Mouse (Mus musculus) urinary bladder, adult 2 months (tissue): ENCODE measurements around the gene Cops6. TPM values are rescaled to one million over a fixed set of nuclear protein-coding genes. Genes with fewer than 3 reads are reported as not detected.

Experiments
- DNase-seq: peaks from one replicate; pipeline ENCODE4 v3.0.0; 2022; ENCODE audit warnings: low spot score
- polyA plus RNA-seq: library from polyadenylated mRNA; depleted of rRNA; stranded (reverse); fragments of >200 nt; gene quantifications from 2 replicates; pipeline ENCODE4 v1.2.3, GENCODE M21; 2012; rRNA removed

Cops6 gene
- polyA plus RNA-seq: 104 and 109 TPM in 2 replicates

- DNase-seq: peak; percentile 94
These were observed at the start of gene Cops6 for GRCm38 (mm10) chr5:138160842-138161665. Cops6 (plus strand) TSS chr5:138161071.

DNA sequence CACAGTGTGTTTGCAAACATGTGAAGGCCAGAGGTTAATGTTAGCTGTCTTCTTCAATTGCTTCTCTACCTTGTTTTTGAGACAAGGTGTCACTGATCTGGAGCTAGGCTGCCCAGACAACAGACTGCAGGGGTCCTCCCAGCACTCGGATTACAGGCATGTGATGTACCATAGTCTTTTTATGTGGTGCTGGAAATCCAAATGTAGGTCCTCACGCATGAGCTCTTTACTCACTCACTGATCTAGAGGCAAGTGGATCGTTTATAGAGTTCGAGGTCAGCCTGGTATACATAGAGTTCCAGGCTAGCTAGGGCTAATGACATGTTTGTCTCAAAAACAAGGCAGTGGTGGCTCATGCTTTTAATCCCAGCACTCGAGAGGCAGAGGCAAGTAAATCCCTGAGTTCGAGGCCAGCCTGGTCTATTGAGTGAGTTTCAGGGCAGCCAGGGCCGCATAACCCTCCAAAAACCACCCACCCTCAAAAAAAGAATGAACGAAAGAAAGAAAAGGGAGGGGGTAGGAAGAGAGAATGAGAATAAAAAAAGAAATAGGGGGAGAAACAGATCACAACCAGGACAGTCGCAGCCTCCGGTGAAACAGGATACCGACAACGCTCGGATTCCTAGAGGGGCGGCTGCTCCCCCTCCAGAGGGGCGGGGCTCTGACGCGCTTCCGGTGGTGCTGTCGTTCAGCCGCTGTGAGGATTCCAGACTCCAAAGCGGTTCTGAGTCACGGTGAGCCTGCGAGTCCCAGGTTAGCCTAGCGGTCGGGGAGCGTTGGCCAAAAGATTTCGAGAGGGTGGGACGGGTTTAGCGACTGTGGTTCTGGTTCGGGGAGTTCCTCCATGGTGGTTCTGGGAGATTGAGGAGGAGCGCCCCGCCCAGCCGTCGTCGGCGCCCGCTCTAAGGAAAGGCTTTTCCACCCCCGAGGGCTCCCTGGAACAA is 44.3 kb upstream of the Cops6 start, which contains the start of gene Zscan21:
Gene Zscan21 (plus strand): TSS at position 649 of the 944 bp plus-strand sequence.
- peak; percentile 82 for DNase-seq

DNA sequence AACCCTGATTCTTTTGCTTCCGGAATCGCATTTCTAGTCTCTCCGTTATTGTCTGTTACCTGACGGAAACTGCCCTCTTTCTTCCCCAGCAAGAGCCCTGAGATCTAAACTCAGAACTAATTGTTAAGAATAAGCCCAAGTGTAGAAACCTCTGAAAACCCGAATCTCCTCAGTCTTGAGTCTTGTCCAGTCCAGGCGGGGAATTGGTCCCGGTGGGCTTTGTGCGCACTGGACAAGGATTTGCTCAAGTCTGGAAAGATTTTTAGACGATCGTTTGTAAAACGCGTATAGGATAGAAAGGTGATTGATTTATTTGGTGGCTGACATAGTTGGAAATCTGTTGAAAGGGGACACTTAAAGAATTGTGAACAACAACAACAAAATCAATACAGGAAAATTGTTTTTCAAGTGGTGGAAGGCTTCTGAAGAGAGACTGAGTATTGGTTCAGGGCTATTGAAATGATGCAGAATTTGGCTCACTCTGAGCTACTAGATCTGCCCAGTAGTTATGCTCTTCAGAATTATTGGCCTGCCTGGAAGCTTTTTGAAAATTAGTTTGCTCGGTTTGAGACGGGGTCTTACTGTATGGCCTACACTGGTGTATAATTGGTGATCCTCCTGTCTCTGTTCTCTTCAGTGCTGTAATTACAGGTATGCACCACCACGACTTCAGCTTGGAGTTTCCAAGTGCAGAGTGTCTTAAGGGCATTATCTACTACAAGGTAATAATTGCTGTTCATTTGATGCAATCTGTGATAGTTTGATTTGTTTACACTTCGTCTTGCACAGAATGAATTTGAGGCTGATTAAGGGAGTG is 43.5 kb upstream of the Cops6 start:
- no peak for DNase-seq

GRCm38 (mm10) chr5:138118041-138118440 is 42.8 kb upstream of the Cops6 start:
- no peak for DNase-seq

DNA sequence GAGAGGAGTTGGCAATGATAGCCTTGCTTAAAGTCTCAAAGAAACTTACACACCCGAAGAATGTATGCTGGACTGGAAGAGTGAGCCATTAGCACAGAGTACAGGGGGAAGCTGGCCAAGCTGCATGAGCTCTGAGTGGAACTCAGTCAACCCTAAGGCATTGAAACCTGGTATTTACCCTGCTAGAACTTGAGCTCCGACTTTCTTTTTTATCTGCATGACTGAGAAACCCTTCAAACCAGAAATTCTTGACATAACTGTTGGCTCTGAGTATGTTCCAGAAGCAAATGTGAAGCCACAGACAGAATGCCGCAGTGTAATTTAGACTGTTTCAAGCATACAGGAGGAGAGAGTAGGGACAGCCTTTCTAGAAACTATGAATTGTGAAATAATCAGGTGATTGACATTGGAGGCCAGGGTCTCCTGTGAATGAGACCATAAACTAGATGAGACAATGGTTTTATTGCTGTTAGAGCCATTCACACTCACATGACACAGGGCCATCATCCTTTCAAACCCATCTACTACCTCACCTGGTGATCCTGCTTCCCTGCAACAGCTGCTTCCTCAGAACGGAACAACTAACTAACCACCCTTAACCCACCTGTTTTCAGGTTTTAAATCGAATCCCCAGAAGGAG is 28.3 kb upstream of the Cops6 start:
- DNase-seq: no peak

GRCm38 (mm10) chr5:138137257-138137656 is 23.6 kb upstream of the Cops6 start:
- DNase-seq: no peak

GRCm38 (mm10) chr5:138137935-138138549 is 22.8 kb upstream of the Cops6 start:
- DNase-seq: no peak

DNA sequence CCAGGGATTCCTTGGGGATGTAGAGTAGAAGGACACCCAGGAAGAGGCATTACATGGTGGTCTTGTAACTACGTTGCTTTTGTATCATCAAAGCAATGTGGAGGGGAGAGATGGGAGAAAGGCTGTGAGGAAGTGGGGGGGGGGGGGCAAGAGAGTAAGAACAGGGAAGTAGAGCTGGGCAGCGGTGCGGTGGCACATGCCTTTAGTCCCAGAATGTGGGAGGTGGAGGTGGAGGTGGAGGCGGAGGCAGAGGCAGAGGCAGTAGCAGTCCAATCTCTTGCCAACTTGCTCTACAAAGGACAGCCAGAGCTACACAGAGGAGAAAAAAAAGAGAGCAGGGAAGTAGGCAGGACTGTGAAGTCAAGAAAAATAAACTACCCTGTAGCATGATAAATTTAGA is 22.3 kb upstream of the Cops6 start:
- DNase-seq: no peak

GRCm38 (mm10) chr5:138154390-138154789 is 6.5 kb upstream of the Cops6 start:
- no peak for DNase-seq

DNA sequence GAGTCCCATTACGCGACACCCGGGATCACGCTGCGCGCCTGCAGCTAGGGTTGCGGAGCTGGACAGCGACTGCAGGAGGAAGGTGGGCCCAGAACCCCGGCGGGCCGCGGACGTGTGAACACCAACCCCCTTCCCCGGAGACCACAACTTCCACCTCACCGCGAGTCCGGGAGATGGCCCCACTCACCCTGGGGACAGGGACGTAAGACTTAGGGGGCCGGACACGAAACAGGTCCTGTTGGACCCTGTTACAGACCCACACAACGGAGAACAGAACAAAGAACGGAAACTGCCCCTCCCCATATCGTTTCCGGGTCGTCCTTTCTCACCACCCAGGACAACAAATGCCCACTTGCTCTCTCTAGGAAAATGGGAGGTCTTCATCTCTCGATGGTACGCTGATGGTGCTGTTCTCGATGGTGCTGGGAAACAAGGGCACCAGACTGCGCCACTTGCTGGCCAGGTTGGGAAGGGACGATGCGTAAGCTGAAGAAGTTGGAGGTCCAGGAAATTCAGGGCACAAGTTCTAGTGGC is 5.4 kb upstream of the Cops6 start, which contains the start of gene Zfp113:
Gene Zfp113 (minus strand): TSS at position 302 of the 534 bp plus-strand sequence.
- DNase-seq: peak; percentile 67

- no peak for DNase-seq
These were observed 578 bp upstream of the Cops6 start for GRCm38 (mm10) chr5:138160224-138160762.

- DNase-seq: no peak
These were observed 2.2 kb downstream of the Cops6 start for GRCm38 (mm10) chr5:138163046-138163445.

GRCm38 (mm10) chr5:138163610-138164009 is 2.7 kb downstream of the Cops6 start:
- no peak for DNase-seq

DNA sequence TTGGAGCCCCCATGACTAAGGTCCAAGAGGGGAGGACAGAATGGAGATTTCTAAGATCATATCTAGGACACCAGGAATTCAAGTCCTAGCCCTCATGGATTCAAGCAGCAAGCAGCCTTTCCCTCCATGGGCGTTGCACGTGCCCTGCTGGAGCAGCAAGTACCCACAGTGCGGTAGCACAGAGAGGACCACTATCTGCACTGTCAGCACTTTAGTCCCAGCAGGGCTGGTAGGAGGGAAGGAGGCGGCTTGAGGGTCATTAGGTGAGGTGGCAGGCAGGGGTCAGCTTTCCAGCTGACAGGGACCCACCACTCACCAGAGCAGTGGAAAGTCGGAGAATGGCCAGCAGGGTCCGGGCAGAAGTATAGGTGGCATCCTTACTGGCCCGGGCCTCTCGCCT is 4.7 kb downstream of the Cops6 start:
- no peak for DNase-seq

- DNase-seq: peak; percentile 91
These were observed 10.2 kb downstream of the Cops6 start for GRCm38 (mm10) chr5:138170936-138171561.

GRCm38 (mm10) chr5:138171695-138172491 is 11.0 kb downstream of the Cops6 start, which contains the start of the genes Ap4m1 and Mcm7:
Ap4m1 (plus strand) TSS chr5:138172002.
Mcm7 (minus strand) TSS chr5:138172422.
- peak; percentile 83 for DNase-seq

GRCm38 (mm10) chr5:138173217-138173616 is 12.3 kb downstream of the Cops6 start:
- DNase-seq: no peak

DNA sequence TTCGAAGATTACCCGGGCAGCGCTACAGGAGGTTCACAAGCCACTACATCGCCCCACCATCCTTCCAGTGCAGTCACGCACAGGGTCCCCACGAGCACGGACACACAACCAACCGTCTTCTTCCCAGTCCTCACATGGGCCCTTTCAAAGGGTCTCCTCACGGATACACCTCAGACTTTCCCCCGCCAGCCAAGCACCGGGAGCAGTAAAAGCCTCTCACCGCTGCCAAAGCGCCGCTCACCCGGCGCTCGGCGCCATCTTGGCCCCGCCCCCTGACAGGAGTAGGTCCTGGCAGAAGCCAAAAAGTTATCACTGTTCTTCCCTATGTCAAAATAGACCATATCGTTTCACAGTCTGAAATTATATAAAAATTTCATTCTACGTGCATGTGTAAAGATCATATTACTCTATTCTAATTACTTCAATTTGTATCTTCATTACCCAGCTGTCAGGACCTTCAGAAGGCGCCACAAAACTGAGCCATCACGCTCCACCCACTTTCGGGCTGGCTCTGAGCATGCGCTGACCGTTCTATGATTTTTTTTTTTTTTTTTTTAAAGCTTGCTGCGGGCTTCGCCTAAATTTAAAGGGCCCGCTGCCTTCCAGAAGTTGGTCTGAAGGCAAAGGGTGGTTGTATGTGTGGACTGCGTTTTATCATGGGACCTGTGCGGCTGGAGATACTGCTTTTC is 26.2 kb downstream of the Cops6 start, which contains the start of the genes Taf6 and Cnpy4:
Gene Taf6 (minus strand): TSS at position 502 of the 689 bp plus-strand sequence.
Gene Cnpy4 (plus strand): TSS at position 536 of the 689 bp plus-strand sequence.
- peak; percentile 72 for DNase-seq
